Mouse (Mus musculus) hindbrain, postnatal 0 days (tissue): ENCODE measurements around the gene Lrch3. TPM values are rescaled to one million over a fixed set of nuclear protein-coding genes. Genes with fewer than 3 reads are reported as not detected.

ENCODE experiments used
- ATAC-seq: fragments of 200-750 bp; cut with Nextera tagmentation; 2 replicates; pipeline ENCODE4 v1.8.0; 2017; ENCODE audit warnings: mild to moderate bottlenecking, moderate TSS enrichment, moderate library complexity
- DNase-seq: peaks from one replicate; pipeline ENCODE4 v3.0.0-alpha.2; 2015; ENCODE audit warnings: low spot score
- H3K27ac ChIP-seq: fragments of 300-500 bp; sonication (generic); 2 replicates; pipeline ENCODE4 v1.5.1; 2014; ENCODE audit warnings: mild to moderate bottlenecking
- H3K27me3 ChIP-seq: fragments of 300-500 bp; sonication (generic); 2 replicates; pipeline ENCODE4 v1.6.1; 2014; ENCODE audit warnings: low read length, mixed read lengths; ENCODE audit not compliant: insufficient read depth
- H3K36me3 ChIP-seq: fragments of 300-500 bp; sonication (generic); 2 replicates; pipeline ENCODE4 v1.6.1; 2014; ENCODE audit warnings: low read length, mixed read lengths; ENCODE audit not compliant: insufficient read depth
- H3K4me1 ChIP-seq: fragments of 300-500 bp; sonication (generic); 2 replicates; pipeline ENCODE4 v1.6.1; 2014; ENCODE audit warnings: antibody characterized with exemption, low read length, mixed read lengths; ENCODE audit not compliant: insufficient read depth
- H3K4me2 ChIP-seq: fragments of 300-500 bp; sonication (generic); 2 replicates; pipeline ENCODE4 v1.6.1; 2014; ENCODE audit warnings: low read depth, mild to moderate bottlenecking, low read length, moderate library complexity, mixed read lengths
- H3K4me3 ChIP-seq: fragments of 300-500 bp; sonication (generic); 2 replicates; pipeline ENCODE4 v1.5.1; 2014; ENCODE audit warnings: low read length
- H3K9ac ChIP-seq: fragments of 300-500 bp; sonication (generic); replicated peaks from 2 replicates; pipeline ENCODE4 v1.6.1; 2014; ENCODE audit warnings: mild to moderate bottlenecking, low read length, moderate library complexity, mixed read lengths
- H3K9me3 ChIP-seq: fragments of 300-500 bp; sonication (generic); 2 replicates; pipeline ENCODE4 v1.6.1; 2016; ENCODE audit warnings: low read length, mixed read lengths
- CTCF ChIP-seq: IDR thresholded peaks from 2 replicates; pipeline ENCODE4 v1.5.1; 2016; ENCODE audit warnings: antibody characterized with exemption, control low read depth, low read depth
- WGBS: fragments of 180-500 bp; shearing (Covaris S2); extraction: QIAGEN DNeasy Blood & Tissue Kit; methylation state at CpG from one replicate; pipeline ENCODE4 v1.1.7; 2014; 5-methylcytosine and 5-hydroxymethylcytosine counted together
- polyA plus RNA-seq: library from polyadenylated mRNA; unstranded; fragments of >200 nt; fragmentation: Nextera tagmentation; extraction: Ambion mirVana; gene quantifications from 2 replicates; pipeline ENCODE4 v1.2.1, GENCODE M21; 2015
- total RNA-seq: library from RNA; depleted of rRNA; stranded (reverse); fragments of >200 nt; gene quantifications from 2 replicates; pipeline ENCODE4 v1.2.3, GENCODE M21; 2014

The Lrch3 gene
- total and polyA plus RNA-seq, 2 experiments from 2014 or later = 26.7 to 44.3 TPM

DNA sequence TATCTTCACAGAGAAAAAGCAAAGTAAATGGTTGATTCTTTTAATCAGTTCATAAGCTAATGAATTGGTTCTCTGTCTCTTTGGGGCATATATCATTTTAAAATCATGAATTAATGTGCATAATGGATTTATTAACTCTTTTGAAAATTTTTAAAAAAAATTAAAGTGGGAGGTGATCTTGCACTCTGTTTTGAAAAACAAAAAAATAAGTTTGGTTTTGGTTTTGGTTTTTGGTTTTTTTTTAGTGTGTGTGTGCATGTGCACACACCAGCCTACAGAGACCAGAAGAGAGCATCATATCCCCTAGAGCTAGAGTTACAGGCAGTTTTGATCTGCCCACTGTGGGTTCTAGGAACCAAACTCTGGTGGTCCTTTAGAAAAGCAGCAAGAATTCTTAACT, 35.4 kb downstream of the Lrch3 start:
- ATAC-seq (no peak), DNase-seq (no peak)
- no peaks in the 10 kb centered on the region for H3K36me3 ChIP-seq
- no peak overlapping the region for H3K9ac ChIP-seq
- H3K27me3 ChIP-seq = no peaks in the 10 kb centered on the region
- H3K4me2 ChIP-seq = no peak overlapping the region
- no peak for TF ChIP-seq CTCF
- no peak overlapping the region for H3K4me3 ChIP-seq
- H3K4me1 ChIP-seq = no peaks in the 10 kb centered on the region
- no peaks in the 10 kb centered on the region for H3K9me3 ChIP-seq
- H3K27ac ChIP-seq = no peak overlapping the region

DNA sequence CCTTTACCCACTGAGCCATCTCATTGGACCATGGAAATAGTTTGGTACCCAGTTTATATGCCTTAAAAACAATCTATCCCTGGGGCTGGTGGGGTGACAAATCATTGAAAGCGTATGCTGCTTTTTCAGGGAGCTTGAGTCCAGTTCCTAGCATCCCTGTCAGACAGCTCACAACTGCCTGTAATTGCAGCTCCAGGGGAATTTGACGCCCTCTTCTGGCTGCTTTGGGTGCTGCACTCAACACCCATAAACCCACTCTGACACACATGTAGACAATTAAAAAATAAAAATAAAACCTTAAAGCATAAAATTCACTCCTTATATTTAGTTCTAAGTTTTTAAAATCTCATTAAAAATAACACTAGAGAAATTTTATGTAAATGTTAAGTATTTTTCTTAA, 37.2 kb downstream of the Lrch3 start:
- Histone ChIP-seq H3K4me3 (no peak overlapping the region), H3K4me2 (no peak overlapping the region), H3K4me1 (no peaks in the 10 kb centered on the region), H3K27me3 (no peaks in the 10 kb centered on the region), H3K9ac (no peak overlapping the region), H3K36me3 (peaks cover 8% of the 10 kb centered on the region; the same call in 1 of the 2 replicates), H3K9me3 (no peaks in the 10 kb centered on the region), H3K27ac (no peak overlapping the region)
- TF ChIP-seq CTCF = no peak
- WGBS = 91% methylated on average over 2 of the region's 2 CpGs
- ATAC-seq (no peak), DNase-seq (no peak)

DNA sequence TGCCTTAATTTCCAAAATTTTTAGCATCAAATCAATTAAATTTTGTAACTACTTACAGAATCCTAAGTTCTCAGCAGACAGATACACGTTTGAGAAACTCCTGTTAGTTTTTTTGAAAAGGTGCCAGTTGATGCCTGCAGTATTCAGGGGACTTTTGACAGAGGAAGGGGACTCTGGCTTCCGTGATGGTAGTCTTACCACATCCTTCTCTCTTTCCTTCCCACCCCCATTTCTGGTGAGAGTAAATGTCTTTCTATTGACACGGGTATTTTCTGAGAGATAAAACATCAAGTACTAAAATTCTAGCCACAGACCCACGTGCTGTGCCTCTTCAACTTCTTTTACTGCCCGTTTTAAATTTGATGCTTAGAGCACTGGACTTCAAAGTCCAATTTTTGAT, 39.9 kb downstream of the Lrch3 start:
- ATAC-seq (no peak), DNase-seq (no peak)
- H3K36me3 ChIP-seq = peaks cover 8% of the 10 kb centered on the region; the same call in 1 of the 2 replicates
- no peaks in the 10 kb centered on the region for H3K9me3 ChIP-seq
- no peak overlapping the region for H3K27ac ChIP-seq
- no peak for TF ChIP-seq CTCF
- H3K4me1 ChIP-seq = no peaks in the 10 kb centered on the region
- no peak overlapping the region for H3K4me2 ChIP-seq
- no peak overlapping the region for H3K4me3 ChIP-seq
- H3K27me3 ChIP-seq = no peaks in the 10 kb centered on the region
- no peak overlapping the region for H3K9ac ChIP-seq
- WGBS = 83% methylated on average over 5 of the region's 5 CpGs

DNA sequence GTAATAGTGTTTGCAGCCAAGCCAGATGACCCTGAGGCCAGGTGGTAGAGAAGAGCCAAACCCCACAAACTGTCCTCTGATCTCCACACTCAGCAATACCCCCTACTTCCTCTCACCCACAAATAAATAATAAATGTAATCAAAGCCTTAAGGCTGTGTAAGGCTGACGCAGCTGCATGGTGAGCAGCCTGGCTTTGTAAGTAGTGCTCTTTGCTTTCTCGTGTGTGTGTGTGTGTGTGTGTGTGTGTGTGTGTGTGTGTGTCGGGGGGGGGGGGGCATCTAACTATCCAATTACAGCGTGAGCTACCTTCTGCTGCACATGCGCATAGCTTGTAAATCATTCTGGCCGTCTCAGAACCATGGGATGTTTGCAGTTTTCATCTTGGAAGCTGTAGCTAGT, 40.4 kb downstream of the Lrch3 start:
- Histone ChIP-seq H3K27ac (no peak overlapping the region), H3K36me3 (peaks cover 10% of the 10 kb centered on the region; the same call in 1 of the 2 replicates), H3K4me1 (no peaks in the 10 kb centered on the region), H3K27me3 (no peaks in the 10 kb centered on the region), H3K4me2 (no peak overlapping the region), H3K9ac (no peak overlapping the region), H3K4me3 (no peak overlapping the region), H3K9me3 (no peaks in the 10 kb centered on the region)
- ATAC-seq (no peak), DNase-seq (no peak)
- no peak for TF ChIP-seq CTCF
- WGBS = 69% methylated on average over 6 of the region's 6 CpGs

DNA sequence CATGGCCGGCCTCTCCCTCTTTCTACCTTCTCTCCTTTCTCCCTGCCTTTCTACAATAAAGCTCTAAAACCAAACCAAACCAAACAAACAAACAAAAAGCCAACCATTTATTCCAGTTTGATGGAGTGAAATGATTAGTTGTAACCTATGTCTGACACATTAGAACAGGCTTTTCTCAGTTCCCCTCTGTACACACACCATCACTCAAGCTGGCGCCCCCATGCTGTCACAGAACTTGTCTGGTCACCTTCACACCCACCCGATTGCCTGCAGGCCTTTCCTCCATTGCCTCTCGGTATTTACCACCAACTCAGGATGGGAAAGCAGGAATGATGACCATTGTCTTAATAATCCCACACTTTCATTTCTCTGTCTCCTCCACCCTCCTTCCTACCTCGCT, 43.0 kb downstream of the Lrch3 start:
- ATAC-seq = no peak
- WGBS = 69% methylated on average over 5 of the region's 5 CpGs
- no peak overlapping the region for H3K27ac ChIP-seq
- no peak for DNase-seq
- no peaks in the 10 kb centered on the region for H3K27me3 ChIP-seq
- H3K36me3 ChIP-seq = peaks cover 18% of the 10 kb centered on the region
- no peaks in the 10 kb centered on the region for H3K4me1 ChIP-seq
- H3K9me3 ChIP-seq = no peaks in the 10 kb centered on the region
- TF ChIP-seq CTCF = no peak
- H3K4me2 ChIP-seq = no peak overlapping the region
- no peak overlapping the region for H3K4me3 ChIP-seq
- no peak overlapping the region for H3K9ac ChIP-seq

DNA sequence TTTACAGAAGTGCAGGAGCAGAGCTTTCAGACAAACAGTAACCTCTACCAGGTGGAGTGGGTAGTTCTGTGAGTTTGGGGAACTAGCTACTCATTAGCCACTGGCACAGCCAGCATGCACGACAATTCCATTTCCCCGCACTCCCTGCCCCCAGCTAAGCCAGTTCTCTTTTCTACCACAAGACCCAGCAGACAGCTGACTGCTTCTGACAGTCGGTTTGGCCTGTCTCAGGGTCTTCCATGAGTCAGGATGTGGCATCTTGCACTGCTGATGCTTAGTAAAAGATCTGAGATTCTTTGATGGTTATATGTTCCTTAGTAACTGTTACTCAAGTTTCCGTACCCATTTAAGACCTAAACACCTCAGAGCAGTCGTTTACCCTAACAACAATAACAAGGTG, 58.6 kb downstream of the Lrch3 start:
- Histone ChIP-seq H3K4me1 (no peaks in the 10 kb centered on the region), H3K9ac (no peak overlapping the region), H3K27ac (no peak overlapping the region), H3K27me3 (no peaks in the 10 kb centered on the region), H3K36me3 (peaks cover 11% of the 10 kb centered on the region), H3K4me2 (no peak overlapping the region), H3K4me3 (no peak overlapping the region), H3K9me3 (no peaks in the 10 kb centered on the region)
- ATAC-seq = no peak
- TF ChIP-seq CTCF = no peak
- 78% methylated on average over 5 of the region's 5 CpGs for WGBS
- no peak for DNase-seq

DNA sequence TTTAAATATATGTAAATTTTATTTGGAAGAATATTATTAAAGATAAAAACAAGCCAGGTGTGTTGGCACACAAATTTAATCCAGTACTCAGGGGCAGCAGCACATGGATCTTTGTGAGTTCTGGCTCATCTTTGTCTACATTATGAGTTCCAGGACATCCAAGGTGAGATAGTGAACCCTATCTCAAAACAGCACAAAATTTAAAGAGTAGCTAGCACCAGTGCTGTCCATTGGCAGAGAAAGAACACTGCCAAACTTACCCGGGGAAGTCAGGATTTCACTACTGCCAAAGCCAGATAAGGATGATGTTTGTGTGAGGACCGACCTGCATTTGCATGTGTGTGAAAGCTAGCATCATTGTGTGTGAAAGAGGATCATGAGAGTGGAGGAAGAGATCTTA, 59.1 kb downstream of the Lrch3 start:
- Histone ChIP-seq H3K4me1 (no peaks in the 10 kb centered on the region), H3K27ac (no peak overlapping the region), H3K4me3 (no peak overlapping the region), H3K9ac (no peak overlapping the region), H3K9me3 (no peaks in the 10 kb centered on the region), H3K4me2 (no peak overlapping the region), H3K27me3 (no peaks in the 10 kb centered on the region), H3K36me3 (peaks cover 14% of the 10 kb centered on the region)
- DNase-seq = no peak
- ATAC-seq = no peak
- no peak for TF ChIP-seq CTCF
- WGBS = 81% methylated on average over 2 of the region's 2 CpGs
